Mouse (Mus musculus) neural tube, embryonic 13.5 days (tissue): ENCODE data around the gene Trak1. TPM values are rescaled to one million over a fixed set of nuclear protein-coding genes. Genes with fewer than 3 reads are reported as not detected.

Source experiments
- ATAC-seq: fragments of 200-750 bp; cut with Nextera tagmentation; 2 replicates; pipeline ENCODE4 v1.8.0; 2017; ENCODE audit warnings: low read depth, mild to moderate bottlenecking, moderate TSS enrichment, moderate library complexity
- H3K27ac ChIP-seq: fragments of 300-500 bp; sonication (generic); replicated peaks from 2 replicates; pipeline ENCODE4 v1.5.1; 2015; ENCODE audit warnings: moderate library complexity, mild to moderate bottlenecking, inconsistent platforms
- H3K27me3 ChIP-seq: fragments of 300-500 bp; sonication (generic); 2 replicates; pipeline ENCODE4 v1.6.1; 2015; ENCODE audit warnings: mild to moderate bottlenecking, inconsistent platforms
- H3K36me3 ChIP-seq: fragments of 300-500 bp; sonication (generic); 2 replicates; pipeline ENCODE4 v1.6.1; 2015; ENCODE audit warnings: mild to moderate bottlenecking, inconsistent platforms
- H3K4me1 ChIP-seq: fragments of 300-500 bp; sonication (generic); replicated peaks from 2 replicates; pipeline ENCODE4 v1.6.1; 2015; ENCODE audit warnings: inconsistent platforms
- H3K4me2 ChIP-seq: fragments of 300-500 bp; sonication (generic); 2 replicates; pipeline ENCODE4 v1.6.1; 2015; ENCODE audit warnings: inconsistent platforms, mild to moderate bottlenecking, moderate library complexity
- H3K4me3 ChIP-seq: fragments of 300-500 bp; sonication (generic); 2 replicates; pipeline ENCODE4 v1.5.1; 2015; ENCODE audit warnings: mild to moderate bottlenecking, inconsistent platforms
- H3K9ac ChIP-seq: fragments of 300-500 bp; sonication (generic); 2 replicates; pipeline ENCODE4 v1.6.1; 2015; ENCODE audit warnings: moderate library complexity, mild to moderate bottlenecking, inconsistent platforms
- H3K9me3 ChIP-seq: fragments of 300-500 bp; sonication (generic); 2 replicates; pipeline ENCODE4 v1.6.1; 2016; ENCODE audit warnings: inconsistent platforms
- WGBS: fragments of 180-500 bp; shearing (Covaris S2); methylation state at CpG from one replicate; pipeline ENCODE4 v1.1.7; 2015; 5-methylcytosine and 5-hydroxymethylcytosine counted together
- polyA plus RNA-seq: library from polyadenylated mRNA; unstranded; fragments of >200 nt; fragmentation: Nextera tagmentation; extraction: Ambion mirVana; gene quantifications from 2 replicates; pipeline ENCODE4 v1.2.1, GENCODE M21; 2015

The Trak1 gene
- polyA plus RNA-seq, 1 experiment from 2014 or later: 44.3 TPM

DNA sequence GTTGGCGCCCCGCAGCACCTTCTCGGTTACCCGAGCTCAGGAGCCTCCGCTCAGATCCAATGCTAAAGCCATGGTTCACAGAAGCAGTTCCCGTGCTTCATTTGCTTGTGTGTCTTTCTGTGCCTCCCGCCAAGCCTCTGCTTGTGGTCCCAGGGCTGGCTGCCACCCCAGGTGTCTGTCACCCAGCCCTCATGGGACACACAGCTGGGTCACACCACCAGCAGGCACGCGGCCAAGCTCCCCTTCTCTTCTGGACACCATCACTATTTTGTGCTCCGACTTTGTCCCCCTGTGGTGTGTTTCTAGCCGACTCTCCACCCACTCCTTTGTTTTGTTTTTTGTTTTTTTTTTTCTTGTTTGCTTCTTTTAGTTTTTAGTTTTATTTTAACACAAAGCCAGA, 170.2 kb downstream of the Trak1 start:
- ATAC-seq: no peak
- 83% methylated on average over 11 of the region's 11 CpGs for WGBS
- 0 out of 2 replicates have a peak overlapping the region, but pooled peaks have one; percentile 13 for H3K27ac ChIP-seq
- H3K4me3 ChIP-seq: no peak overlapping the region
- no peaks in the 10 kb centered on the region for H3K9me3 ChIP-seq
- no peak overlapping the region for H3K4me2 ChIP-seq
- H3K27me3 ChIP-seq: no peaks in the 10 kb centered on the region
- H3K9ac ChIP-seq: no peak overlapping the region
- H3K4me1 ChIP-seq: 0 out of 2 replicates have a peak, but pooled peaks cover 5% of the 10 kb centered on the region
- peaks cover 63% of the 10 kb centered on the region for H3K36me3 ChIP-seq

GRCm38 (mm10) chr9:121469711-121470110, 172.4 kb downstream of the Trak1 start:
- Histone ChIP-seq H3K4me2 (no peak overlapping the region), H3K36me3 (peaks cover 68% of the 10 kb centered on the region), H3K4me1 (0 out of 2 replicates have a peak, but pooled peaks cover 5% of the 10 kb centered on the region), H3K4me3 (no peak overlapping the region), H3K27me3 (no peaks in the 10 kb centered on the region), H3K9ac (no peak overlapping the region), H3K27ac (no peak overlapping the region), H3K9me3 (no peaks in the 10 kb centered on the region)
- WGBS: 72% methylated on average over 6 of the region's 6 CpGs
- ATAC-seq: no peak

- H3K4me1 ChIP-seq: peaks cover 8% of the 10 kb centered on the region
- no peak overlapping the region for H3K27ac ChIP-seq
These were observed 177.5 kb downstream of the Trak1 start for GRCm38 (mm10) chr9:121474771-121475170.

GRCm38 (mm10) chr9:121475488-121476452, 178.5 kb downstream of the Trak1 start:
- H3K4me3 ChIP-seq: no peak overlapping the region
- WGBS: 81% methylated on average over 16 of the region's 16 CpGs
- H3K4me2 ChIP-seq: no peak overlapping the region
- peaks cover 46% of the 10 kb centered on the region for H3K36me3 ChIP-seq
- ATAC-seq: no peak
- peaks cover 7% of the 10 kb centered on the region for H3K4me1 ChIP-seq
- H3K9me3 ChIP-seq: no peaks in the 10 kb centered on the region
- H3K27me3 ChIP-seq: no peaks in the 10 kb centered on the region
- no peak overlapping the region for H3K9ac ChIP-seq
- no peak overlapping the region for H3K27ac ChIP-seq

More at GRCm38 (mm10) chr9:121474771-121475170, 177.5 kb downstream of the Trak1 start:
- H3K4me2 ChIP-seq: no peak overlapping the region
- no peak overlapping the region for H3K9ac ChIP-seq
- no peaks in the 10 kb centered on the region for H3K27me3 ChIP-seq
- WGBS: 89% methylated on average over 5 of the region's 5 CpGs
- H3K4me3 ChIP-seq: no peak overlapping the region
- H3K36me3 ChIP-seq: peaks cover 47% of the 10 kb centered on the region
- ATAC-seq: no peak
- H3K9me3 ChIP-seq: no peaks in the 10 kb centered on the region

DNA sequence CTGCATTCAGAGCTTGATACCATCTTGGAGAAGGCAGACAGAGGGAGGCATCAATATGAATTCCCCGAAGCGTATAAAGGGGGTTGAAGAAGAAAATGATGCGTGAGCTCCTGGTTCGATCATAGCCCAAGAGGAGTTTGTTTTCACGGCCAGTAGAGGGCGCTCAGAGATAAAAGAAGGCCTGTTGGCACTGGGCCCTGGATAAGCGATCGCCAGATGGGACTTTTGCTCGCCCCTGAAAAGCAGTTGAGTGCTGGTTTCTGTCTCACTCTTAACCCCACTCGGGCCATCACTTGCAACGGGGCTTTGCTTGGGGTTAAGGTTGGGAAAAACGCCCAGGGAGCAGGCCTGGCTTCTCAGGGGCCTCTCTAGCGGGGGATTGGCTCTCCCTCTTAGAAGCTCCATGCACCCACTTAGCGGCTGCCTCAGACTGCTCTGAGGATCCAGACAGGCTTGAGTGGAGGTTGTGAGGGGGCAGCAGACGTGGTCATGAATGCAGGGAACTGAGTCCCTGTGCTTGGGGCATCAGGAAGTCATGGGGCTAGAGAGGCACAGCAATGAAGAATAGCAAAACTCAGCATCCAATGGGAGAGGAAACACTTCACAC, 180.1 kb downstream of the Trak1 start:
- Histone ChIP-seq H3K4me3 (no peak overlapping the region), H3K36me3 (peaks cover 30% of the 10 kb centered on the region), H3K27ac (no peak overlapping the region), H3K27me3 (no peaks in the 10 kb centered on the region), H3K4me1 (peaks cover 7% of the 10 kb centered on the region), H3K4me2 (peak overlapping the region; percentile 35; the same call in 1 of the 2 replicates), H3K9ac (no peak overlapping the region; the same call in 1 of the 2 replicates), H3K9me3 (no peaks in the 10 kb centered on the region)
- whole genome bisulfite sequencing: 15% methylated on average over 15 of the region's 15 CpGs
- peak; percentile 61 for ATAC-seq

GRCm38 (mm10) chr9:121479453-121479852, 182.2 kb downstream of the Trak1 start:
- H3K9me3 ChIP-seq: no peaks in the 10 kb centered on the region
- H3K4me2 ChIP-seq: no peak overlapping the region
- H3K9ac ChIP-seq: no peak overlapping the region
- H3K36me3 ChIP-seq: peaks cover 10% of the 10 kb centered on the region
- H3K27ac ChIP-seq: no peak overlapping the region
- ATAC-seq: peak; percentile 52
- no peak overlapping the region for H3K4me3 ChIP-seq
- H3K4me1 ChIP-seq: peaks cover 7% of the 10 kb centered on the region
- WGBS: 29% methylated on average over 5 of the region's 5 CpGs
- no peaks in the 10 kb centered on the region for H3K27me3 ChIP-seq

DNA sequence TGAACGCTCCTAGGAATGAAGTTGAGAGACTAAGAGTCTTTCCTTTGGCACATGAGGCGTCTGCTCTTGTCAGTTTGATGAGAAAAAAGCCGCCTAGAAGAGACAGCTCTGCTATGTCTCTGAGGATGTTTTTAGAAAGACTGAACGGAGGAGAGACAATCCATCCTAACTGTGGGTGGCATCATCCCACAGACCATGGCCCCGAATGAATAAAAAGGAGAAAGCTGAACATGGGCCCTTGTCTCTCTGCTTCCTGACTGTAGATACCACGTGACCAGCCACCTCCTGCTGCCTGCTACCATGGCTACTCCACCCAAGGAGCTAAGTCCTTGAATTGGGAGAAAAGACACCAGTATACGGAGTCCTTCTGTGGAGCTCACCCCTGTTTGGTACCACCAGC, 189.9 kb downstream of the Trak1 start:
- Histone ChIP-seq H3K36me3 (no peaks in the 10 kb centered on the region), H3K4me1 (no peaks in the 10 kb centered on the region; the same call in 1 of the 2 replicates), H3K9me3 (no peaks in the 10 kb centered on the region), H3K4me3 (no peak overlapping the region), H3K27ac (no peak overlapping the region), H3K27me3 (peaks cover 11% of the 10 kb centered on the region), H3K4me2 (no peak overlapping the region), H3K9ac (no peak overlapping the region)
- no peak for ATAC-seq
- 75% methylated on average over 7 of the region's 7 CpGs for WGBS

DNA sequence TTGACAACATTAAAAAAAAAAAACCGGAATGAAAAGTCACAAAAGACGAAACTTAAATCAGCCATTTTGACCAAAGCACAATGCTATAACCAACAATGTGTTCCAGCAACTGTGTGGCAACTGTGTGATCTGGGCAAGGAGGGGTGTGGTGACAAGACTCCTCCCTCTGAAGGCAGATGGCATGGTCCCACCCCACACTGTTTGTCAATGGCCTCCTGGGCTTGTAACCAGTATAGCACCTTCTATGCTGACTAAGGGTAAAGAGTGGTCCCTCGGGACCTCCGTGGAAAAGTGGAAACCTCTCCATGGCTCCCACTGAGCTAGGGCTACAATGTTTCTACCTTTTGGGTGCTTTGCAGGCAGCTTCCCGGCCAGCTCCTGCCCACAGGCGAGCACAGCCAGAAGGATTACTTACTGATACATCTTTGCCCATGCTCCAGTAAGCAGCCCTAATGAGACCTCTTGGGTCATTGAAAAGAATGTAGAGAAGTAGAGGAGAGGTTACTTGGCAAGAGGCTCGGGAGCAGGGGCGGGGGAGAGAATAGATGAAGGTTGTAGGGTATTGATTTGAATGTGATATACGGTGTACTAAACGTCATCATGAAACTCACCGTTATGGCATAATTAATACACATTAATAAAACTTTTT, 194.4 kb downstream of the Trak1 start:
- H3K4me1 ChIP-seq: peaks cover 20% of the 10 kb centered on the region
- H3K27ac ChIP-seq: no peak overlapping the region
- WGBS: 75% methylated on average over 11 of the region's 11 CpGs
- H3K36me3 ChIP-seq: no peaks in the 10 kb centered on the region
- peaks cover 56% of the 10 kb centered on the region for H3K27me3 ChIP-seq
- ATAC-seq: no peak
- no peak overlapping the region for H3K4me3 ChIP-seq
- no peak overlapping the region for H3K4me2 ChIP-seq
- H3K9me3 ChIP-seq: no peaks in the 10 kb centered on the region
- no peak overlapping the region for H3K9ac ChIP-seq

- 2% methylated on average over 48 of the region's 48 CpGs for WGBS
- H3K9me3 ChIP-seq: no peaks in the 10 kb centered on the region
- H3K4me3 ChIP-seq: peak overlapping the region; percentile 34
- peak overlapping the region; percentile 2 for H3K9ac ChIP-seq
- H3K36me3 ChIP-seq: no peaks in the 10 kb centered on the region
- ATAC-seq: peak; percentile 53; the same call in 1 of the 2 replicates
- H3K4me2 ChIP-seq: peak overlapping the region; percentile 56
- H3K4me1 ChIP-seq: peaks cover 20% of the 10 kb centered on the region
- H3K27ac ChIP-seq: no peak overlapping the region
- peaks cover 68% of the 10 kb centered on the region for H3K27me3 ChIP-seq
These were observed 196.9 kb downstream of the Trak1 start for GRCm38 (mm10) chr9:121494006-121494767.

DNA sequence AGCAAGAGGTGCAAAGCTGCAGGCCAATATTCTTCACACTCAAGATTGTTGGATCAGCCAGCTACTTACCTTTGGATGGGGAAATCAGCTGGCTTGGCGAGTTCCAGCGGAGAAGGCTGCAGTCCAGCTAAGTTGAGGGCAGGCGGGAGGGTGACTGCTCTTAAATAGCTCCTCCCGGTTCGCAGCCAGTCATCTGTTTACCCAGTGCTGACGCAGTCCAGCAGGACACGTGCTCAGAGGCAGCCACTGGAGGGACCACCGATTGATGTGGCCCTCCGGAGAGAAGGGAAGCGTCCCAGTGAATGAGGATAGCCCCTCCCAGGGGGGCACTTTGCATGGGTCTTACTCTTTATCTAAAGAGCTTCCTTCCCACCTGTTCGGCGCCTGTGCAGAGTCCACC, 198.2 kb downstream of the Trak1 start, which contains the start of gene Cck:
Gene Cck, minus strand, starts transcription at position 166 of the 400 bp plus-strand sequence.
- Histone ChIP-seq H3K4me2 (peak within 1 kb of the TSS; percentile 56), H3K36me3 (no peaks in the 10 kb centered on the region), H3K27me3 (peaks cover 68% of the 10 kb centered on the region), H3K4me1 (peaks cover 20% of the 10 kb centered on the region), H3K27ac (no peak within 1 kb of the TSS), H3K9ac (peak within 1 kb of the TSS; percentile 2), H3K9me3 (no peaks in the 10 kb centered on the region), H3K4me3 (peak within 1 kb of the TSS; percentile 34)
- ATAC-seq: peak; percentile 59; the same call in 1 of the 2 replicates
- 4% methylated on average over 12 of the region's 12 CpGs for WGBS

DNA sequence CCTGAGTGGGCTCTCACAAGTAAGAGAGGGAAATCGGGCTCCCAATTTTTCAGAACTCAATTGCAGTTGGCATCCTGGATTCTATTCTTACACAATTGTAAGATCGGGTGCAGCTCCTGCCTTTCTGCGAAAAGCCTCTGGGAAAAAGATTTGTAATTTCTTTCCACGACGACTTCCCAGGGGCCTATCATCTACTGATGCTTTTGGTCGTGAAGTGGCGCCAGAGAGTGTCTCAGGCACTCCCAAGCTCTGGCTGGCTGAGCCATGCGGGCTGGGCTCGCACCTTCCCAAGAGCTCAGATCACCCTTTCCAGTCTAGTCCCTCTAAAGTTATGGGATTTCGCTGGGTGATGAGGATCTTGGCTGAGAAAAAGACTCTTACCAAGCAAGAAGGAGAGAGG, 198.8 kb downstream of the Trak1 start:
- H3K4me2 ChIP-seq: no peak overlapping the region
- no peak for ATAC-seq
- peaks cover 20% of the 10 kb centered on the region for H3K4me1 ChIP-seq
- H3K36me3 ChIP-seq: no peaks in the 10 kb centered on the region
- no peak overlapping the region for H3K27ac ChIP-seq
- no peak overlapping the region for H3K4me3 ChIP-seq
- H3K27me3 ChIP-seq: peaks cover 65% of the 10 kb centered on the region
- no peaks in the 10 kb centered on the region for H3K9me3 ChIP-seq
- no peak overlapping the region for H3K9ac ChIP-seq
- 38% methylated on average over 10 of the region's 10 CpGs for WGBS
